Mouse (Mus musculus): Measurements from ENCODE around the gene Gm12845.

- TF ChIP-seq CTCF (IDR thresholded peaks at IDR 0.05; ENCODE audit: low read depth, low read length) (no peak), POLR2A (IDR thresholded peaks at IDR 0.05; ENCODE audit: extremely low read depth, insufficient read depth, low read length) (no peak)
Measured at GRCm38 (mm10) chr4:117731926-117732325, 7.7 kb downstream of the Gm12845 start.

Measured in liver, adult 2 months (tissue).